Mouse (Mus musculus) v-Abl transformed pro-B cells (cell line): ENCODE results near the gene Smim23.

ENCODE experiments used
- in situ Hi-C, 2 experiments: fragments of 400-800 bp; cut with MboI; formaldehyde crosslinking; loops; one replicate each; pipeline ENCODE4 v1.15.1; 2025; ENCODE audit not compliant: unreplicated experiment in 2 of 2

Smim23 gene

GRCm38 (mm10) chr11:32824505-32824904 lies at the start of gene Smim23:
Gene Smim23 (minus strand): TSS chr11:32824605.
- in situ Hi-C loops: no loop called here

GRCm38 (mm10) chr11:32868619-32869383 lies 44.4 kb upstream of the Smim23 start:
- in situ Hi-C loops: no loop called here

GRCm38 (mm10) chr11:32864615-32865014 lies 40.2 kb upstream of the Smim23 start:
- in situ Hi-C loops: no loop called here

- in situ Hi-C loops: no loop called here
Measured at GRCm38 (mm10) chr11:32857418-32857879, 33.0 kb upstream of the Smim23 start.

- in situ Hi-C loops: no loop called here
Measured at GRCm38 (mm10) chr11:32846682-32847222, 22.3 kb upstream of the Smim23 start.

- in situ Hi-C loops: no loop called here
Measured at GRCm38 (mm10) chr11:32841169-32841568, 16.8 kb upstream of the Smim23 start.

GRCm38 (mm10) chr11:32840256-32840655 lies 15.9 kb upstream of the Smim23 start:
- in situ Hi-C loops: no loop called here

- in situ Hi-C loops: no loop called here
Measured at GRCm38 (mm10) chr11:32835022-32835421, 10.6 kb upstream of the Smim23 start.

GRCm38 (mm10) chr11:32834367-32834918 lies 10.0 kb upstream of the Smim23 start:
- in situ Hi-C loops: no loop called here

GRCm38 (mm10) chr11:32817566-32817965 lies 6.8 kb downstream of the Smim23 start:
- in situ Hi-C loops: no loop called here

- in situ Hi-C loops: no loop called here
Measured at GRCm38 (mm10) chr11:32814286-32814685, 10.1 kb downstream of the Smim23 start.

- in situ Hi-C loops: no loop called here
Measured at GRCm38 (mm10) chr11:32809091-32809490, 15.3 kb downstream of the Smim23 start.

- in situ Hi-C loops: no loop called here
Measured at GRCm38 (mm10) chr11:32805958-32806357, 18.4 kb downstream of the Smim23 start.

- in situ Hi-C loops: no loop called here
Measured at GRCm38 (mm10) chr11:32803658-32804057, 20.7 kb downstream of the Smim23 start.

- in situ Hi-C loops: no loop called here
Measured at GRCm38 (mm10) chr11:32801715-32802114, 22.7 kb downstream of the Smim23 start.

- in situ Hi-C loops: no loop called here
Measured at GRCm38 (mm10) chr11:32800929-32801375, 23.5 kb downstream of the Smim23 start.

GRCm38 (mm10) chr11:32798445-32798844 lies 26.0 kb downstream of the Smim23 start:
- in situ Hi-C loops: no loop called here

- in situ Hi-C loops: no loop called here
Measured at GRCm38 (mm10) chr11:32794759-32795445, 29.5 kb downstream of the Smim23 start.

GRCm38 (mm10) chr11:32786201-32786600 lies 38.2 kb downstream of the Smim23 start:
- in situ Hi-C loops: no loop called here

- in situ Hi-C loops: no loop called here
Measured at GRCm38 (mm10) chr11:32785591-32786147, 38.7 kb downstream of the Smim23 start.

GRCm38 (mm10) chr11:32782724-32783123 lies 41.7 kb downstream of the Smim23 start:
- in situ Hi-C loops: no loop called here
